ENCODE assay signal across 8 mouse cellular contexts in the genomic region with DNA sequence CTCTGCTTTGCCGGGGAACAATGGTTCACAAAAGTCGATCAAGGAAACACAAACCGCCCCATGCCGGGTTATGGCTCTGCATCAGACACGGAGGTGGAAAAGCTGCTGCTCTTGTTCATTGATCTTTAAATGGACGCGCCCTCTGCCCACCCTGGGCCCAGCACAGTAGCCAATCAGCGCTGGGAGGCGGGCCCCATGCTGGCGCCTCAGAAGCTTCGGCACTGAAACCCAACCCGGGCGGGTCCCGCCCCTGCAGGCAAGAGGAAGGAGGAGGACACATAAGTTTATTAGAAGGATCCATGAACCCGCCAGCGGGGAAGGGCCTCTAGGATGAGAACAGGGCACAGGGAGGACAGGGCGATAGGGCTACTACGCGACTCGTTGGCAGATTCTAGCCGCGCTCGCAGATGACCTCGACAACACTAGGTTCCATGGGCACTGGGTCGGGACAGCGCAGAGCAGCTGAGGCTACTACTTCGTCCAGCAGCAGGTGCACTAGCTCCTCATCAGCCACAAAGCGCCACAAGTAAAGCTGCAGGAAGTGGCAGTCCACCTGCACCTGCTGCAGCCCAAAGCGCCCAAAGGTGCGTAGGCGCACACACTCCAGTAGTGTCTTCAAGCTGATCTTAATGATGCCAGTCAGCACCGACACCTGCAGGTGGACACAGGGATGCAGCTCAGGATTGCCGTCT. TPM values are rescaled to one million over a fixed set of nuclear protein-coding genes. Genes with fewer than 3 reads are reported as not detected.
DNase-seq lines count a peak whose midpoint lies in the region; ATAC-seq and TF ChIP-seq lines count a peak whose summit lies in the region.

Gene Tm7sf2, minus strand, starts transcription at position 650 of the 692 bp plus-strand sequence.

- no peaks in the 10 kb centered on the region for H3K9me3 ChIP-seq in embryonic facial prominence, embryonic 15.5 days (replicated peaks)
- no peaks in the 10 kb centered on the region for H3K9me3 ChIP-seq in kidney, embryonic 14.5 days (ENCODE audit: control insufficient read depth, low read length)
- no peaks in the 10 kb centered on the region for H3K9me3 ChIP-seq in limb, embryonic 15.5 days
- no peaks in the 10 kb centered on the region for H3K9me3 ChIP-seq in midbrain, postnatal 0 days (ENCODE audit: low read length)

- peak within 1 kb of the TSS; percentile 31 for H3K27ac ChIP-seq in bone marrow macrophage, adult 2 months (ENCODE audit: insufficient read depth, low read depth, low read length)
- H3K27ac ChIP-seq in embryonic facial prominence, embryonic 15.5 days (replicated peaks) = peak within 1 kb of the TSS; percentile 76
- H3K27ac ChIP-seq in kidney, embryonic 14.5 days (ENCODE audit: low read depth, low read length) = peak within 1 kb of the TSS; percentile 85
- H3K27ac ChIP-seq in limb, embryonic 15.5 days = peak within 1 kb of the TSS; percentile 72
- H3K27ac ChIP-seq in midbrain, postnatal 0 days (ENCODE audit: low read depth, low read length) = peak within 1 kb of the TSS; percentile 85

- TF ChIP-seq CTCF in bone marrow macrophage, adult 2 months (IDR thresholded peaks at IDR 0.05; ENCODE audit: low read depth, low read length) = no peak
- TF ChIP-seq CTCF in midbrain, postnatal 0 days (IDR thresholded peaks at IDR 0.05) = peak; percentile 15; the same call in 1 of the 2 replicates

- peak within 1 kb of the TSS; percentile 42 for H3K9ac ChIP-seq in embryonic facial prominence, embryonic 15.5 days
- peak within 1 kb of the TSS; percentile 66 for H3K9ac ChIP-seq in kidney, embryonic 14.5 days (ENCODE audit: low read depth, low read length)
- peak within 1 kb of the TSS; percentile 41 for H3K9ac ChIP-seq in limb, embryonic 15.5 days
- peak within 1 kb of the TSS; percentile 65 for H3K9ac ChIP-seq in midbrain, postnatal 0 days (replicated peaks; ENCODE audit: low read length, poor library complexity, severe bottlenecking)

- peak within 1 kb of the TSS; percentile 56 for H3K4me3 ChIP-seq in bone marrow macrophage, adult 2 months (ENCODE audit: insufficient read depth, low read length)
- peak within 1 kb of the TSS; percentile 49 for H3K4me3 ChIP-seq in embryonic facial prominence, embryonic 15.5 days (replicated peaks)
- peak within 1 kb of the TSS; percentile 51 for H3K4me3 ChIP-seq in kidney, embryonic 14.5 days (ENCODE audit: low read length)
- peak within 1 kb of the TSS; percentile 45 for H3K4me3 ChIP-seq in limb, embryonic 15.5 days
- peak within 1 kb of the TSS; percentile 48 for H3K4me3 ChIP-seq in midbrain, postnatal 0 days (ENCODE audit: low read depth, low read length)

- H3K36me3 ChIP-seq in embryonic facial prominence, embryonic 15.5 days = peaks cover 37% of the 10 kb centered on the region
- peaks cover 37% of the 10 kb centered on the region for H3K36me3 ChIP-seq in kidney, embryonic 14.5 days (ENCODE audit: control insufficient read depth, insufficient read depth, low read length)
- peaks cover 33% of the 10 kb centered on the region for H3K36me3 ChIP-seq in limb, embryonic 15.5 days
- H3K36me3 ChIP-seq in midbrain, postnatal 0 days (ENCODE audit: insufficient read depth, low read length) = peaks cover 27% of the 10 kb centered on the region

- TF ChIP-seq POLR2A in bone marrow macrophage, adult 2 months (IDR thresholded peaks at IDR 0.05; ENCODE audit: borderline replicate concordance, low read depth, low read length) = no peak

- ATAC-seq in embryonic facial prominence, embryonic 15.5 days (ENCODE audit: insufficient number of reproducible peaks, low FRiP score, low TSS enrichment, low read depth) = peak; percentile 91
- ATAC-seq in kidney, embryonic 14.5 days (ENCODE audit: low FRiP score, low TSS enrichment) = peak; percentile 96
- ATAC-seq in limb, embryonic 15.5 days (ENCODE audit: insufficient number of reproducible peaks, low FRiP score, low TSS enrichment, low read depth) = peak; percentile 81
- peak; percentile 89 for ATAC-seq in midbrain, postnatal 0 days (ENCODE audit: low FRiP score)

- H3K4me1 ChIP-seq in bone marrow macrophage, adult 2 months (ENCODE audit: control insufficient read depth, insufficient read depth, low read length) = peaks cover 7% of the 10 kb centered on the region
- H3K4me1 ChIP-seq in embryonic facial prominence, embryonic 15.5 days = peaks cover 28% of the 10 kb centered on the region
- H3K4me1 ChIP-seq in kidney, embryonic 14.5 days (ENCODE audit: control insufficient read depth, insufficient read depth, low read length) = peaks cover 17% of the 10 kb centered on the region
- H3K4me1 ChIP-seq in limb, embryonic 15.5 days = peaks cover 23% of the 10 kb centered on the region
- H3K4me1 ChIP-seq in midbrain, postnatal 0 days (ENCODE audit: insufficient read depth, low read length) = peaks cover 6% of the 10 kb centered on the region

- 10% methylated on average over 33 of the region's 33 CpGs for WGBS in embryonic facial prominence, embryonic 15.5 days
- WGBS in kidney, embryonic 14.5 days = 9% methylated on average over 33 of the region's 33 CpGs
- 9% methylated on average over 33 of the region's 33 CpGs for WGBS in limb, embryonic 15.5 days
- WGBS in midbrain, postnatal 0 days = 7% methylated on average over 33 of the region's 33 CpGs

- peak; percentile 86 for DNase-seq in B cell, adult 2 months
- peak; percentile 91 to 93 for DNase-seq in heart, adult 9 months (ENCODE audit: low spot score in 2 of 2)
- DNase-seq in midbrain, postnatal 0 days (ENCODE audit: low spot score) = peak; percentile 95
- peak; percentile 90 to 93 for DNase-seq in spleen, postnatal 4 days (ENCODE audit: low spot score in 2 of 2)

- H3K27me3 ChIP-seq in embryonic facial prominence, embryonic 15.5 days = no peaks in the 10 kb centered on the region
- H3K27me3 ChIP-seq in kidney, embryonic 14.5 days (ENCODE audit: control insufficient read depth, insufficient read depth, low read length) = no peaks in the 10 kb centered on the region
- H3K27me3 ChIP-seq in limb, embryonic 15.5 days = no peaks in the 10 kb centered on the region
- no peaks in the 10 kb centered on the region for H3K27me3 ChIP-seq in midbrain, postnatal 0 days (ENCODE audit: insufficient read depth, low read length)

- H3K4me2 ChIP-seq in embryonic facial prominence, embryonic 15.5 days (replicated peaks) = peak within 1 kb of the TSS; percentile 96
- H3K4me2 ChIP-seq in kidney, embryonic 14.5 days (replicated peaks; ENCODE audit: low read depth, low read length) = peak within 1 kb of the TSS; percentile 93
- H3K4me2 ChIP-seq in limb, embryonic 15.5 days = peak within 1 kb of the TSS; percentile 82
- H3K4me2 ChIP-seq in midbrain, postnatal 0 days (ENCODE audit: low read depth, low read length, poor library complexity, severe bottlenecking) = peak within 1 kb of the TSS; percentile 77

RNA-seq across cellular contexts. Expression of gene Tm7sf2, which starts in this region (rescaled TPM):
- 8.1 and 13.7 TPM in 2 replicates for polyA plus RNA-seq in bone marrow macrophage, adult 2 months (2012; ENCODE audit: insufficient read depth, insufficient read length, missing spikeins)
- 21.7 and 24.6 TPM in 2 replicates for polyA plus RNA-seq in embryonic facial prominence, embryonic 15.5 days (2015; fragmentation: Nextera tagmentation; extraction: Ambion mirVana)
- polyA plus RNA-seq in kidney, embryonic 14.5 days (2014; fragmentation: Nextera tagmentation; extraction: Ambion mirVana) = 22.1 and 24.6 TPM in 2 replicates
- polyA plus RNA-seq in limb, embryonic 15.5 days (2015; fragmentation: Nextera tagmentation; extraction: Ambion mirVana) = 19.0 and 28.8 TPM in 2 replicates
- total RNA-seq in midbrain, postnatal 0 days (2014; rRNA removed) = 79.5 and 98.1 TPM in 2 replicates
- 50.2 and 51.6 TPM in 2 replicates for polyA plus RNA-seq in midbrain, postnatal 0 days (2015; fragmentation: Nextera tagmentation; extraction: Ambion mirVana)

Comparison
In these comparisons a context has a peak if more than half of its experiments do, and no peak if none do; other contexts are left out.
1. Peak in every context shown above with its lines: DNase-seq, ATAC-seq, H3K4me3 ChIP-seq and H3K27ac ChIP-seq.
2. H3K27ac ChIP-seq: peak in every context shown above with its lines; median percentile 85 in kidney, embryonic 14.5 days; 85 in midbrain, postnatal 0 days; 76 in embryonic facial prominence, embryonic 15.5 days; 72 in limb, embryonic 15.5 days; 31 in bone marrow macrophage, adult 2 months.